Mouse (Mus musculus): Measurements from ENCODE around the gene Cep170b. TPM values are rescaled to one million over a fixed set of nuclear protein-coding genes. Genes with fewer than 3 reads are reported as not detected.

Gene Cep170b
- polyA plus RNA-seq, 1 experiment from 2014 or later: 6.1 TPM

DNA sequence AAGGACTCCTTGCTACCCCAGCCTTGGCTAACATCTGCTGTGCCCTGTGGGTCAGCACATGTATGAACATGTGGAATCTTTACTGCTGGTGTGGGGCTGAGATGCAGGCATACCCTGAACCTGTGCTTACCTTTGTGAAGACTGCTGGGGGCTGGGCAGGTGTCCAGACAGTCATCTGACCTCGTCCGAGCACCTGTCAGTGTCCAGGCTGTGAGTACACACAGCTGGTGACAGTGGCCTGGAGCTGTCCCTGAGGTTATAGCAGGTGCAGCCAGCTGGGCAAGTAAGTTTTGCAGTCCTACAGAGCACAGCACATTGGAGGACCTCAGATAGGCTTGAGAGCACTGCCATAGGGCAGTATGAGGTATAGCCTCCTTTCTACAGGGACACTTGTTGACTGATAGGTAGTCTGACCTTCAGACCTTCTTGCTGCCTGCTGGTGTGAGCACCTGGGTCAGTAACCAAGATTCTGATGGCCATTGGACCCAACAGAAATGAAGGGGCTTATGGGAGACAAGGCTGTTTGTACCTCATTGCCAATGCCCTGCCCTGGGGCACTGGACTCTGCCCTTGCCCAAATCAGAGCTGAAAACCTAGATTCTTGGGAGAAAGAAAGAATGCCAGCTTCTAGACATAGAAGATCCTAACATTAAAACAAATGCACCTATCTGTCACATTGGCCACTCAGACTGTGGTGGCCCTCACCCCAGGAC is 14.0 kb downstream of the Cep170b start:
- H3K9ac ChIP-seq (ENCODE audit: low read length): no peak overlapping the region
- no peaks in the 10 kb centered on the region for H3K9me3 ChIP-seq (ENCODE audit: control insufficient read depth, low read length)
- H3K36me3 ChIP-seq (ENCODE audit: control insufficient read depth, insufficient read depth, low read length): peaks cover 48% of the 10 kb centered on the region
- H3K4me1 ChIP-seq (ENCODE audit: control insufficient read depth in 2 of 2, insufficient read depth in 2 of 2, low read length in 2 of 2): no peaks in the 10 kb centered on the region
- no peak overlapping the region for H3K4me2 ChIP-seq (ENCODE audit: low read length)
- H3K4me3 ChIP-seq (ENCODE audit: control insufficient read depth in 1 of 2, insufficient read depth in 1 of 2, low read depth in 1 of 2, low read length in 2 of 2): no peak overlapping the region
- WGBS: 71% methylated on average over 2 of the region's 2 CpGs
- ATAC-seq (ENCODE audit: insufficient number of reproducible peaks, insufficient read depth, low FRiP score, low read depth): no peak
- H3K27me3 ChIP-seq (ENCODE audit: control insufficient read depth, insufficient read depth, low read length): no peaks in the 10 kb centered on the region
- no peak overlapping the region for H3K27ac ChIP-seq (replicated peaks in 1 of 2; ENCODE audit: control insufficient read depth in 1 of 2, insufficient read depth in 1 of 2, low read depth in 2 of 2, low read length in 2 of 2)

DNA sequence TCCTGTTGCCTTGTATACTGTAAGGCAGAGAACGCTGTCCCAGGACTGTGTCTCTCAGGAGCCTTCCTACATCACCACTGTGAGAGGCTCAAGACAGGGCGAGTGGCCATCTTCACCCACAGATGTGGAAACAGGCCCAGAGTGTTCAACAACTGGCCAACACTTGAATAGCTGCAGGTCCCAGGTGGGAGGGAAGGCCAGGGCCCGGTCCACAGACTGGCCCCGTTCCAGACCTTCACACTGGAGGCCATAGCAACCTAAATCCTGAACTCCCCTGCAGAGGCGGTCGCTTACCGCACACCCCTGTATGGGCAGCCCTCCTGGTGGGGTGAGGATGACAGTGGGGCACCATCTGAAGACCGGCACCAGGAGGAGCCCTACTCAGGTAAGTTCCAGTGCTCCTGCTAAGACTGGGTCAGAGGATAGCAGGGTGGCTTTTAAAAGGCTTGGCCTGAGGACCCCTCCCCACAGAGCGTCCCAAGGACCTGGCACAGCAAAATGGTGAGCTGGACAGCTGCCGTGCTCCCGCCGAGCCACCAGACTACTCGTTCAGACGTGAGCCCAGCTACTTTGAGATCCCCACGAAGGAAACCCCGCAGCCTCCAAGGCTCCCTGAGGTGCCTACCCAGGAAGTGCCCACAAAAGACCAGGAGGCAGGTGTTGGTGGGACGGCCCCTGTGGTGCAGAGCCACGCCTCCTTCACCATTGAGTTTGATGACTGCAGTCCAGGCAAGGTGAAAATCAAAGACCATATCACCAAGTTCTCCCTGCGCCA is 14.8 kb downstream of the Cep170b start:
- ATAC-seq (ENCODE audit: insufficient number of reproducible peaks, insufficient read depth, low FRiP score, low read depth): no peak
- Histone ChIP-seq H3K27ac (replicated peaks in 1 of 2; ENCODE audit: control insufficient read depth in 1 of 2, insufficient read depth in 1 of 2, low read depth in 2 of 2, low read length in 2 of 2) (no peak overlapping the region), H3K27me3 (ENCODE audit: control insufficient read depth, insufficient read depth, low read length) (no peaks in the 10 kb centered on the region), H3K9me3 (ENCODE audit: control insufficient read depth, low read length) (no peaks in the 10 kb centered on the region), H3K4me2 (ENCODE audit: low read length) (no peak overlapping the region), H3K4me3 (ENCODE audit: control insufficient read depth in 1 of 2, insufficient read depth in 1 of 2, low read depth in 1 of 2, low read length in 2 of 2) (no peak overlapping the region), H3K4me1 (ENCODE audit: control insufficient read depth in 2 of 2, insufficient read depth in 2 of 2, low read length in 2 of 2) (no peaks in the 10 kb centered on the region), H3K36me3 (ENCODE audit: control insufficient read depth, insufficient read depth, low read length) (peaks cover 48% of the 10 kb centered on the region), H3K9ac (ENCODE audit: low read length) (no peak overlapping the region)
- 83% methylated on average over 19 of the region's 19 CpGs for WGBS

DNA sequence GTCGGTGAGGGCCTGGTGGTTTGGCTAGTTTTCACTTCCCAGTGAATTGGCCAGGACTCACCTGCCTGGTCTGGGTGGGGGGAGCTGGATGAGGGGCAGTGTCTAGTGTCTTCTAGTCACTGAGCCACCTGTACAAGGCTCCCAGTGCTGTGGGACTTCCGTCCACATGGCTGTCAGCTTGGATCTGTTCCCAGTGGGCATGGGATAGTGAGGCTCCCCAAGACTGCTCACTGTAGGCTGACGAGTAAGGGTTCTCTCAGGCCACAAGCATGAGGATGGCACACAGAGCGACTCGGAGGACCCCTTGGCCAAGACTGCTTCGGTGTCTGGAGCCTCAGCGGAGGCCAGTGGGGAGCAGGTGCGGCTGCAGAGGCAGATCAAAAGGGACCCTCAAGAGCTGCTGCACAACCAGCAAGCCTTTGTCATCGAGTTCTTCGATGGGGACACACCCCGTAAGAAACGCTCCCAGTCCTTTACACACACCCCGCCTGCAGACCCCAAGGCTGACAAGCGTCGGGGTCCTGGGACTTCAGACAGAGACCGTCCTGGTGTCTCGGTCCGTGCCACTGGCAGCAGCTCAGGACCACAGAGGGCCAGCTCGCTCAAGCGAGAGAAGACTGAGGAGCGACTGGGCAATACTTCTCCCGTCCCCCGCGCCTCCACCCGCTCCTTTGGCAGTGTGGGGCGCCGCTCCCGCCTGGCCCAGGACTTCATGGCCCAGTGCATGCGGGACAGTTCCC is 15.8 kb downstream of the Cep170b start:
- Histone ChIP-seq H3K4me3 (ENCODE audit: control insufficient read depth in 1 of 2, insufficient read depth in 1 of 2, low read depth in 1 of 2, low read length in 2 of 2) (no peak overlapping the region), H3K9me3 (ENCODE audit: control insufficient read depth, low read length) (no peaks in the 10 kb centered on the region), H3K27me3 (ENCODE audit: control insufficient read depth, insufficient read depth, low read length) (no peaks in the 10 kb centered on the region), H3K27ac (replicated peaks in 1 of 2; ENCODE audit: control insufficient read depth in 1 of 2, insufficient read depth in 1 of 2, low read depth in 2 of 2, low read length in 2 of 2) (no peak overlapping the region), H3K4me2 (ENCODE audit: low read length) (no peak overlapping the region), H3K9ac (ENCODE audit: low read length) (no peak overlapping the region), H3K36me3 (ENCODE audit: control insufficient read depth, insufficient read depth, low read length) (peaks cover 48% of the 10 kb centered on the region), H3K4me1 (ENCODE audit: control insufficient read depth in 2 of 2, insufficient read depth in 2 of 2, low read length in 2 of 2) (no peaks in the 10 kb centered on the region)
- ATAC-seq (ENCODE audit: insufficient number of reproducible peaks, insufficient read depth, low FRiP score, low read depth): no peak
- 86% methylated on average over 29 of the region's 29 CpGs for WGBS

DNA sequence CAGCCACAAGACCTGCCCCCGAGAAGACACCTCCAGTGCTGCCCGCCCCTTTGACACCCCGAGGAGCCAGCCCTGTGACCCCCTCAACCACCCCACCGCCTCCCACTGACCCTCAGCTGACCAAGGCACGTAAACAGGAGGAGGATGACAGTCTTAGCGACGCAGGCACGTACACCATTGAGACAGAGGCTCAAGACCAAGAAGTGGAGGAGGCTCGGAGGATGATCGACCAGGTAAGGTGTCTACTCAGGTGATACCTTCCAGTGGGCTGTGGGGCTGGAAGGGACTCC is 16.3 kb downstream of the Cep170b start:
- ATAC-seq (ENCODE audit: insufficient number of reproducible peaks, insufficient read depth, low FRiP score, low read depth): no peak
- Histone ChIP-seq H3K9ac (ENCODE audit: low read length) (no peak overlapping the region), H3K4me2 (ENCODE audit: low read length) (no peak overlapping the region), H3K9me3 (ENCODE audit: control insufficient read depth, low read length) (no peaks in the 10 kb centered on the region), H3K36me3 (ENCODE audit: control insufficient read depth, insufficient read depth, low read length) (peaks cover 43% of the 10 kb centered on the region), H3K27ac (replicated peaks in 1 of 2; ENCODE audit: control insufficient read depth in 1 of 2, insufficient read depth in 1 of 2, low read depth in 2 of 2, low read length in 2 of 2) (no peak overlapping the region), H3K27me3 (ENCODE audit: control insufficient read depth, insufficient read depth, low read length) (no peaks in the 10 kb centered on the region), H3K4me3 (ENCODE audit: control insufficient read depth in 1 of 2, insufficient read depth in 1 of 2, low read depth in 1 of 2, low read length in 2 of 2) (no peak overlapping the region), H3K4me1 (ENCODE audit: control insufficient read depth in 2 of 2, insufficient read depth in 2 of 2, low read length in 2 of 2) (no peaks in the 10 kb centered on the region)
- 86% methylated on average over 10 of the region's 10 CpGs for WGBS

DNA sequence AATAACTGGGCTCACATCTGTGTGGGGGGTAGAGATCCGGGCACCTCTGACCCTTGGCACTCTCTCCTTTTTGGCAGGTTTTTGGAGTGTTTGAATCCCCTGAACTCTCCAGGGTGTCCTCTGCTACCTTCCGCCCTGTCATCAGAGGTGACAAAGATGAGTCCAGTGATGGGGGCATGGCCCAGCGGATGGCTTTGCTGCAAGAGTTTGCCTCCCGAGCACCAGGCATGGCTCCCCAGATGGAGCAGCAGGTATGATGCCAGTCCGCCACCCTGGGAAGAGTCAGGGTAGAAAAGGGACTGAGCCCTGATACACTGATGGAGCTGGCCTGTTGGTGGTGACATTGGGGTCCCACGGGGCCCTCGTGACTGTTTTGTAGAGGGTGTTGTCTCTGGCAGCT is 16.8 kb downstream of the Cep170b start:
- H3K9ac ChIP-seq (ENCODE audit: low read length): no peak overlapping the region
- H3K4me3 ChIP-seq (ENCODE audit: control insufficient read depth in 1 of 2, insufficient read depth in 1 of 2, low read depth in 1 of 2, low read length in 2 of 2): no peak overlapping the region
- no peak overlapping the region for H3K4me2 ChIP-seq (ENCODE audit: low read length)
- peaks cover 38% of the 10 kb centered on the region for H3K36me3 ChIP-seq (ENCODE audit: control insufficient read depth, insufficient read depth, low read length)
- WGBS: 87% methylated on average over 7 of the region's 7 CpGs
- H3K9me3 ChIP-seq (ENCODE audit: control insufficient read depth, low read length): no peaks in the 10 kb centered on the region
- H3K27me3 ChIP-seq (ENCODE audit: control insufficient read depth, insufficient read depth, low read length): no peaks in the 10 kb centered on the region
- no peak for ATAC-seq (ENCODE audit: insufficient number of reproducible peaks, insufficient read depth, low FRiP score, low read depth)
- H3K4me1 ChIP-seq (ENCODE audit: control insufficient read depth in 2 of 2, insufficient read depth in 2 of 2, low read length in 2 of 2): no peaks in the 10 kb centered on the region
- no peak overlapping the region for H3K27ac ChIP-seq (replicated peaks in 1 of 2; ENCODE audit: control insufficient read depth in 1 of 2, insufficient read depth in 1 of 2, low read depth in 2 of 2, low read length in 2 of 2)

DNA sequence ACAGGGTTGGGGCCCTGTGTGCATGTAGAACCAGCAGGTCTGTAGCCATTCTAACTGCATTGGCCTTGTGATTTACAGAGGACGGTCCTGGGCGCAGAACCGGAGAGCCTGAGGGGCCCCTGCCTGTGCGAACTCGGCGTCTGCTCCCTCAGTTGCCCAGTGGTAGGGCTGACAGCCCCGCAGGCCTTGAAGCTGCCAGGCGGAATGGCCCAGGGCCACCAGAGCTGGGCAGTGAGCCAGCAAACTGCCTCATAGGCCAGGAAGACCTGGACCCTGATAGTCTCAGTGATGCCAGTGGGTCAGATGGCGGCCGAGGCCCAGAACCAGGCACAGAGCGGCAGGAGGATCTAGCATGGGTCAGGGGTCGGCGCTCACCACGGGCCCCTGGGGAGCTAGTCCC is 17.5 kb downstream of the Cep170b start:
- Histone ChIP-seq H3K4me1 (ENCODE audit: control insufficient read depth in 2 of 2, insufficient read depth in 2 of 2, low read length in 2 of 2) (peaks cover 2% of the 10 kb centered on the region in 2 experiments; a peak in 3 of 4 replicates), H3K9me3 (ENCODE audit: control insufficient read depth, low read length) (no peaks in the 10 kb centered on the region), H3K4me3 (ENCODE audit: control insufficient read depth in 1 of 2, insufficient read depth in 1 of 2, low read depth in 1 of 2, low read length in 2 of 2) (no peak overlapping the region), H3K36me3 (ENCODE audit: control insufficient read depth, insufficient read depth, low read length) (peaks cover 36% of the 10 kb centered on the region), H3K9ac (ENCODE audit: low read length) (no peak overlapping the region), H3K27ac (replicated peaks in 1 of 2; ENCODE audit: control insufficient read depth in 1 of 2, insufficient read depth in 1 of 2, low read depth in 2 of 2, low read length in 2 of 2) (no peak overlapping the region), H3K4me2 (ENCODE audit: low read length) (no peak overlapping the region), H3K27me3 (ENCODE audit: control insufficient read depth, insufficient read depth, low read length) (no peaks in the 10 kb centered on the region)
- no peak for ATAC-seq (ENCODE audit: insufficient number of reproducible peaks, insufficient read depth, low FRiP score, low read depth)
- 86% methylated on average over 14 of the region's 14 CpGs for WGBS

DNA sequence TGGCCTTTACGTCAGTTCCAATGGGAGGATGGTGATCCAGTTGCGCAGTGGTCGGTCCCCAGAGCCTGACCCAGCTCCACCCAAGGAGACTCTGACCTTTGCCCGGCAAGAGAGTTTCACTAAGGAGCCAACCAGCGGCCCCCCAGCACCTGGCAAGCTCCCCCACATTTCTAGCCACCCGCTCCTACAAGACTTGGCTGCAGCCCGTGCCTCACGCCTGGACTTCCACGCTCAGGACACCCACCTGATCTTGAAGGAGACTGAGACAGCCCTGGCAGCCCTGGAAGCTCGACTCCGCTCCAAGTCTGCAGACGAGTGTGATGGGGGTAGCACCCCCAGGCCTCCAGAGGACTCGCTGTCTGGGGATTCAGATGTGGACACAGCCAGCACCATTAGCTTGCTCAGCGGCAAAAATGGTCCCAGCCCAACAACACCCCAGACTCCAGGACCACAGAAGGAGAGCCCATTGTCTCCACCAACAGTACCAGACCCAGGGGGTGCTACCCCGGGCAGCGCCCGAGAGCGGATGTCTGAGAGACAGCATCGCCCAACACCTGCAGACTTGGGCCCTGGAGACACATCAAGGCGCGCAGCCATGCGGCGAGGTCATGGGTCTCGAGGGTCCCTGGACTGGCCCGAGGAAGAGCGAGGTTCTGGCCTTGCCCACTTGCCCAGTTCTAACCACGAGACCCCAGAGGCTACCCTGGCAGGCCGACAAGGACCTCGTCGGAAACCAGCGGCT is 18.2 kb downstream of the Cep170b start:
- no peak overlapping the region for H3K4me2 ChIP-seq (ENCODE audit: low read length)
- H3K4me1 ChIP-seq (ENCODE audit: control insufficient read depth in 2 of 2, insufficient read depth in 2 of 2, low read length in 2 of 2): peaks cover 8 to 9% of the 10 kb centered on the region in 2 experiments
- no peaks in the 10 kb centered on the region for H3K27me3 ChIP-seq (ENCODE audit: control insufficient read depth, insufficient read depth, low read length)
- ATAC-seq (ENCODE audit: insufficient number of reproducible peaks, insufficient read depth, low FRiP score, low read depth): no peak
- no peak overlapping the region for H3K9ac ChIP-seq (ENCODE audit: low read length)
- WGBS: 91% methylated on average over 31 of the region's 31 CpGs
- H3K36me3 ChIP-seq (ENCODE audit: control insufficient read depth, insufficient read depth, low read length): peaks cover 36% of the 10 kb centered on the region
- H3K9me3 ChIP-seq (ENCODE audit: control insufficient read depth, low read length): no peaks in the 10 kb centered on the region
- no peak overlapping the region for H3K27ac ChIP-seq (replicated peaks in 1 of 2; ENCODE audit: control insufficient read depth in 1 of 2, insufficient read depth in 1 of 2, low read depth in 2 of 2, low read length in 2 of 2)
- no peak overlapping the region for H3K4me3 ChIP-seq (ENCODE audit: control insufficient read depth in 1 of 2, insufficient read depth in 1 of 2, low read depth in 1 of 2, low read length in 2 of 2)

All from heart, embryonic 14.5 days (tissue).